ENCODE assay signal across 19 mouse cellular contexts in the genomic region with DNA sequence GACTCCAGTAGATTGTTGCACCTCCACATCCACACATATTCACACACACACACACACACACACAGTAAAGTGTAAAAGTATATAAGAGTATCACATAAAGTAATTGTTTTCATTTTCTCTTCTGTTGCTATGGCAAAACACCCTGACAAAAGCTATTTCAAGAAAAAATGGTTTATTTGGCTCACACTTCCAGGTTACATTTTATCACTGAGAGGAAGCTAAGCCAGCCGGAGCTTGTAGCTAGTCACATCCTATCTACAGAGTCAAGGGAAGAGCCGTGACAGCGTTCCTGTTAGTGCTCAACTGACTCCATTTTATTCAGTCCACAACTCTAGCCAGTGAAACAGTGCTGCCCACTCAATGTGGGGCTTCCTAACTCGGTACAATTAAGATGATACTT. TPM values are rescaled to one million over a fixed set of nuclear protein-coding genes. Genes with fewer than 3 reads are reported as not detected.
"Had no signal": no experiment of that assay in that cellular context is flagged by ENCODE, and none has a peak within 500 bp of the region (broad histone marks: within the 10 kb centered on the region; RNA-seq: fewer than 3 reads in every experiment).

No protein-coding gene starts in this region.

- H3K9me3 ChIP-seq: limb, embryonic 12.5 days; liver, embryonic 12.5 days; liver, embryonic 15.5 days; lung, embryonic 15.5 days had no signal

- H3K4me3 ChIP-seq: limb, embryonic 12.5 days; liver, embryonic 12.5 days; liver, embryonic 15.5 days; lung, embryonic 15.5 days had no signal

- H3K4me1 ChIP-seq: liver, embryonic 15.5 days had no signal

- H3K9ac ChIP-seq: limb, embryonic 12.5 days; liver, embryonic 12.5 days; liver, embryonic 15.5 days; lung, embryonic 15.5 days had no signal

- H3K4me2 ChIP-seq: limb, embryonic 12.5 days; liver, embryonic 12.5 days; liver, embryonic 15.5 days; lung, embryonic 15.5 days; midbrain, embryonic 11.5 days had no signal

- H3K27ac ChIP-seq: limb, embryonic 12.5 days; liver, embryonic 12.5 days; liver, embryonic 15.5 days; lung, embryonic 15.5 days had no signal

- H3K27me3 ChIP-seq: liver, embryonic 12.5 days; liver, embryonic 15.5 days; lung, embryonic 15.5 days had no signal

- ATAC-seq: inflammation-experienced regulatory T-cells, adult 6 months; intestine, embryonic 16.5 days; liver, embryonic 12.5 days had no signal

- H3K36me3 ChIP-seq: limb, embryonic 12.5 days; liver, embryonic 12.5 days; liver, embryonic 15.5 days; lung, embryonic 15.5 days had no signal

RNA-seq across cellular contexts. Expression of gene Cyp8b1, which starts 32.3 kb away (rescaled TPM):
- total RNA-seq: layer of hippocampus, adult 18-20 months; layer of hippocampus, postnatal 14 days; left cerebral cortex, adult 8-10 months; left cerebral cortex, postnatal 36 days; megakaryocyte-erythroid progenitor cell, adult 5-6 weeks; midbrain, postnatal 0 days had no signal
- polyA plus RNA-seq: inflammation-experienced regulatory T-cells, adult 6 months; intestine, embryonic 16.5 days; kidney, embryonic 16.5 days; limb, embryonic 12.5 days; lung, embryonic 15.5 days; midbrain, embryonic 11.5 days; midbrain, embryonic 14.5 days; midbrain, postnatal 0 days; neural tube, embryonic 11.5 days; neural tube, embryonic 14.5 days; small intestine, adult 2 months; testis, adult 2 months had no signal

RNA-seq across cellular contexts. Expression of gene Ackr2, which starts 50.3 kb away (rescaled TPM):
- total RNA-seq: megakaryocyte-erythroid progenitor cell, adult 5-6 weeks had no signal
- polyA plus RNA-seq: inflammation-experienced regulatory T-cells, adult 6 months; limb, embryonic 12.5 days had no signal
